8 mouse cellular contexts compared by ENCODE assay signal in the genomic region with DNA sequence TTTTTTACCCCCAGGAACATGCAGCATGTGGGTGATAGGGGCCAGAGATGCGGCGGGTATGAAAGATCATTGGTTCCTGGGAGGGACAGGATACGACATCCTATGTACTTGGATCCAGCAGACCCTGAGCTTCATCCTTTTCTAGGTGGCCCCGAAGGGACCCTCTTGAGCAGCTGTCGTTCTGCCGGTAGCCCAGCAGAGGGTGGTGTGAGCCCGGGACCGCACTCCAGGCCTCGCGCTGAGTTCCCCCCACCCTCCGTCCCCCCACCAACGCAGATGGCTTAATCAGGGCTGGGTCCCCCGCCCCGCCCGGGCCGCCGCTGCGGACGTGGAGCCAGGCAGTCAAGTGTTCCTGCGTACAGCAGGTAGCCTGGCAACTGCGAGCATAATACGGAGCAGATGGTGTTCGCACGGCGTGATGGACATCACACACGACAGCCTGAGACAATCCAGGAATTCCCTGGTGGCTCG. TPM values are rescaled to one million over a fixed set of nuclear protein-coding genes. Genes with fewer than 3 reads are reported as not detected.
DNase-seq lines count a peak whose midpoint lies in the region; ATAC-seq lines count a peak whose summit lies in the region.

No protein-coding gene starts in this region.

- peak overlapping the region; percentile 53 for H3K4me2 ChIP-seq in forebrain, embryonic 11.5 days (ENCODE audit: low read depth, low read length, severe bottlenecking)
- H3K4me2 ChIP-seq in heart, embryonic 16.5 days (ENCODE audit: low read depth, low read length) = peak overlapping the region; percentile 80
- H3K4me2 ChIP-seq in liver, embryonic 13.5 days = peak overlapping the region; percentile 75
- H3K4me2 ChIP-seq in neural tube, embryonic 11.5 days (ENCODE audit: low read depth) = peak overlapping the region; percentile 39
- peak overlapping the region; percentile 55 for H3K4me2 ChIP-seq in stomach, embryonic 16.5 days (ENCODE audit: low read depth, low read length)

- ATAC-seq in forebrain, embryonic 11.5 days (replicated peaks; ENCODE audit: low FRiP score) = peak; percentile 95
- peak; percentile 90 for ATAC-seq in heart, embryonic 16.5 days (replicated peaks; ENCODE audit: extremely low read depth, insufficient read depth, low FRiP score)
- peak; percentile 75 for ATAC-seq in liver, embryonic 13.5 days (ENCODE audit: low read depth)
- ATAC-seq in neural tube, embryonic 11.5 days (ENCODE audit: insufficient read depth, low FRiP score, low TSS enrichment) = peak; percentile 97
- peak; percentile 93 for ATAC-seq in stomach, embryonic 16.5 days (ENCODE audit: insufficient read depth, low FRiP score)

- H3K9ac ChIP-seq in forebrain, embryonic 11.5 days (ENCODE audit: low read length) = peak overlapping the region; percentile 66
- peak overlapping the region; percentile 65 for H3K9ac ChIP-seq in heart, embryonic 16.5 days (ENCODE audit: low read length)
- peak overlapping the region; percentile 63 for H3K9ac ChIP-seq in liver, embryonic 13.5 days
- peak overlapping the region; percentile 68 for H3K9ac ChIP-seq in neural tube, embryonic 11.5 days (ENCODE audit: low read length)
- H3K9ac ChIP-seq in stomach, embryonic 16.5 days (ENCODE audit: low read length) = peak overlapping the region; percentile 68

- H3K27me3 ChIP-seq in forebrain, embryonic 11.5 days (ENCODE audit: control insufficient read depth, insufficient read depth, low read length) = no peaks in the 10 kb centered on the region
- H3K27me3 ChIP-seq in heart, embryonic 16.5 days (ENCODE audit: control insufficient read depth, insufficient read depth, low read length) = no peaks in the 10 kb centered on the region; the same call in 1 of the 2 replicates
- peaks cover 16% of the 10 kb centered on the region for H3K27me3 ChIP-seq in liver, embryonic 13.5 days
- H3K27me3 ChIP-seq in neural tube, embryonic 11.5 days (ENCODE audit: control insufficient read depth, insufficient read depth, low read length) = no peaks in the 10 kb centered on the region
- H3K27me3 ChIP-seq in stomach, embryonic 16.5 days (ENCODE audit: control insufficient read depth, insufficient read depth, low read length) = no peaks in the 10 kb centered on the region

- no peaks in the 10 kb centered on the region for H3K36me3 ChIP-seq in forebrain, embryonic 11.5 days (ENCODE audit: control insufficient read depth, insufficient read depth, low read length)
- H3K36me3 ChIP-seq in heart, embryonic 16.5 days (ENCODE audit: control insufficient read depth, insufficient read depth) = no peaks in the 10 kb centered on the region
- H3K36me3 ChIP-seq in liver, embryonic 13.5 days = no peaks in the 10 kb centered on the region
- no peaks in the 10 kb centered on the region for H3K36me3 ChIP-seq in neural tube, embryonic 11.5 days (ENCODE audit: control insufficient read depth, insufficient read depth, low read length)
- no peaks in the 10 kb centered on the region for H3K36me3 ChIP-seq in stomach, embryonic 16.5 days (ENCODE audit: control insufficient read depth, insufficient read depth, low read length)

- no peaks in the 10 kb centered on the region; the same call in 1 of the 2 replicates for H3K9me3 ChIP-seq in forebrain, embryonic 11.5 days (ENCODE audit: control insufficient read depth, low read length)
- no peaks in the 10 kb centered on the region for H3K9me3 ChIP-seq in heart, embryonic 16.5 days (replicated peaks; ENCODE audit: control insufficient read depth, low read length)
- H3K9me3 ChIP-seq in liver, embryonic 13.5 days (replicated peaks) = no peaks in the 10 kb centered on the region; the same call in 1 of the 2 replicates
- no peaks in the 10 kb centered on the region for H3K9me3 ChIP-seq in neural tube, embryonic 11.5 days (ENCODE audit: control insufficient read depth, low read length)
- H3K9me3 ChIP-seq in stomach, embryonic 16.5 days (replicated peaks; ENCODE audit: control insufficient read depth, low read length) = no peaks in the 10 kb centered on the region

- peak overlapping the region; percentile 88 for H3K27ac ChIP-seq in forebrain, embryonic 11.5 days (ENCODE audit: low read depth, low read length)
- peak overlapping the region; percentile 83 for H3K27ac ChIP-seq in heart, embryonic 16.5 days (ENCODE audit: low read length)
- H3K27ac ChIP-seq in liver, embryonic 13.5 days = no peak overlapping the region
- H3K27ac ChIP-seq in neural tube, embryonic 11.5 days (ENCODE audit: low read depth, low read length) = peak overlapping the region; percentile 95
- peak overlapping the region; percentile 69 for H3K27ac ChIP-seq in stomach, embryonic 16.5 days (ENCODE audit: low read length)

- peaks cover 18% of the 10 kb centered on the region; the same call in 1 of the 2 replicates for H3K4me1 ChIP-seq in forebrain, embryonic 11.5 days (replicated peaks; ENCODE audit: control insufficient read depth, insufficient read depth, low read length)
- peaks cover 17% of the 10 kb centered on the region for H3K4me1 ChIP-seq in heart, embryonic 16.5 days (ENCODE audit: control insufficient read depth, insufficient read depth, low read length)
- peaks cover 25% of the 10 kb centered on the region for H3K4me1 ChIP-seq in liver, embryonic 13.5 days (replicated peaks)
- peaks cover 14% of the 10 kb centered on the region; the same call in 1 of the 2 replicates for H3K4me1 ChIP-seq in neural tube, embryonic 11.5 days (ENCODE audit: control insufficient read depth, insufficient read depth, low read length)
- peaks cover 16% of the 10 kb centered on the region for H3K4me1 ChIP-seq in stomach, embryonic 16.5 days (ENCODE audit: control insufficient read depth, insufficient read depth, low read length)

- DNase-seq in CD8-positive naive resting alpha-beta T cell, adult 2 months (ENCODE audit: low read depth in 2 of 2, low spot score in 2 of 2) = peak; percentile 37 to 44
- peak; percentile 39 for DNase-seq in c-Kit-positive CD71-negative TER-119-negative erythroid progenitor cells, embryonic 14.5 days (ENCODE audit: low read depth)
- peak; percentile 96 for DNase-seq in forebrain, embryonic 11.5 days (ENCODE audit: low spot score)
- DNase-seq in kidney, postnatal 25 days = peak; percentile 58 to 77
- peak; percentile 54 for DNase-seq in liver, embryonic 13.5 days
- DNase-seq in neural tube, embryonic 11.5 days (ENCODE audit: low spot score) = peak; percentile 94

- H3K4me3 ChIP-seq in forebrain, embryonic 11.5 days (ENCODE audit: low read depth, low read length) = peak overlapping the region; percentile 19; the same call in 1 of the 2 replicates
- H3K4me3 ChIP-seq in heart, embryonic 16.5 days (ENCODE audit: low read length) = peak overlapping the region; percentile 52
- peak overlapping the region; percentile 52 for H3K4me3 ChIP-seq in liver, embryonic 13.5 days (replicated peaks)
- peak overlapping the region; percentile 20; the same call in 1 of the 2 replicates for H3K4me3 ChIP-seq in neural tube, embryonic 11.5 days (ENCODE audit: low read depth, low read length)
- peak overlapping the region; percentile 35 for H3K4me3 ChIP-seq in stomach, embryonic 16.5 days (replicated peaks; ENCODE audit: low read length)

- under 1% methylated on average over 27 of the region's 27 CpGs for WGBS in forebrain, embryonic 11.5 days
- WGBS in heart, embryonic 16.5 days = under 1% methylated on average over 27 of the region's 27 CpGs
- WGBS in liver, embryonic 13.5 days (ENCODE audit: insufficient replicate concordance) = under 1% methylated on average over 27 of the region's 27 CpGs
- 1% methylated on average over 27 of the region's 27 CpGs for WGBS in neural tube, embryonic 11.5 days
- WGBS in stomach, embryonic 16.5 days = 1% methylated on average over 27 of the region's 27 CpGs

RNA-seq across cellular contexts. Expression of a gene that starts 41.2 kb away (rescaled TPM):
- 0.28 TPM in 1 of 2 replicates, not detected in the other for polyA plus RNA-seq in forebrain, embryonic 11.5 days (2014; fragmentation: Nextera tagmentation; extraction: Ambion mirVana)
- 8.6 and 13.8 TPM in 2 replicates for polyA plus RNA-seq in heart, embryonic 16.5 days (2015; fragmentation: Nextera tagmentation; extraction: Ambion mirVana)
- polyA plus RNA-seq in liver, embryonic 13.5 days (2015; fragmentation: Nextera tagmentation; extraction: Ambion mirVana) = 16.5 and 18.8 TPM in 2 replicates
- 0.58 and 1.9 TPM in 2 replicates for polyA plus RNA-seq in neural tube, embryonic 11.5 days (2014; fragmentation: Nextera tagmentation; extraction: Ambion mirVana)
- 58.9 and 64.9 TPM in 2 replicates for polyA plus RNA-seq in stomach, embryonic 16.5 days (2015; fragmentation: Nextera tagmentation; extraction: Ambion mirVana)

Comparison
In these comparisons a context has a peak if more than half of its experiments do, and no peak if none do; other contexts are left out.
1. DNase-seq: peak in every context shown above with its lines; median percentile 96 in forebrain, embryonic 11.5 days; 94 in neural tube, embryonic 11.5 days; 68 in kidney, postnatal 25 days; 54 in liver, embryonic 13.5 days; 40 in CD8-positive naive resting alpha-beta T cell, adult 2 months; 39 in c-Kit-positive CD71-negative TER-119-negative erythroid progenitor cells, embryonic 14.5 days.